Mouse (Mus musculus): ENCODE measurements around the gene Mthfr. TPM values are rescaled to one million over a fixed set of nuclear protein-coding genes. Genes with fewer than 3 reads are reported as not detected.

Gene Mthfr
- polyA plus RNA-seq, 1 experiment = 9.9 TPM

DNA sequence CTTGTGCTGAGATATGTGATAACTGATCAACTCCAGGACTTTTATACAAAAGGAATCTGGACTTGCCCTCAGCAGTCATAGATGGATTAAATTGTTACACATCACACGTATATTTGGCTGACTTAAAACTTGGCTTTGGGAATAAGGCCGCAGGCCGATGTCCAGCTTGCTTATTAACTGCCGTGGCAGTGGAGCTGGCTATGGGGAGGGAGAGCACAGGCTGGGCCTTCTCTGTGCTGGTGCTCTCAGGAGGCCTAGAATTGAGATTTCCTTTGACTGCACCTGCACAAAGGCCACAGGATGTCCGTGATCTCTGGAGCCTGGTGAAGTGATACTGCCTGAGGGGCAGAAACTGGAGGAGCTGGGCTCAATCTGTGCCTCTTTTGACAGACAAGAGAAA is 8.4 kb upstream of the Mthfr start:
- no peak for TF ChIP-seq GATA1 (IDR thresholded peaks at IDR 0.05; ENCODE audit: low read length)

DNA sequence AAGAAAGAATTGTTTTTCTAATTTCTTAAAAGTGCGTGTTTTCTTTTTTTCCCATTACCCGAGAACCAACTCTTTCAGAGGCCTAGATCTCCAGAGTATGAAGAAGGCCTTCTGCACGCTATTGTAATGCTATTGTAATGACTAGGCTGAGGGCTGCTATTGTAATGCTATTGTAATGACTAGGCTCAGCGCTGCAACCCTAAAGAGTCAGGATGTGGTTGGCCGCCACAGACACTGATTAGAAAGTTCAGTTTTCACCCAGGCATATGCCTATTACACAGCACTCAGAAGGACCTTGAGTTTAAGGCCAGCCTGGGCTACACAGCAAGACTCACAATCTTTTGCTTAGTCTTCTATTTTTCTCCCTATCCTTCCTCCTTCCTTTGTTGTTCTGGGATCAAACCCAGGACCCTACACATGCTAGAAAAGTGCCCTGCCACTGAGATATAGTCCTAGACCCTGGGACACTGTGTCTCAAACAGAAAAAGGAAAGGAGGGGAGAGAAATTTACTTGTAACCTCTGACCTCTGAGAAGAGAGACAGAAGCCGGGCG is 4.9 kb upstream of the Mthfr start:
- no peak for TF ChIP-seq GATA1 (IDR thresholded peaks at IDR 0.05; ENCODE audit: low read length)

DNA sequence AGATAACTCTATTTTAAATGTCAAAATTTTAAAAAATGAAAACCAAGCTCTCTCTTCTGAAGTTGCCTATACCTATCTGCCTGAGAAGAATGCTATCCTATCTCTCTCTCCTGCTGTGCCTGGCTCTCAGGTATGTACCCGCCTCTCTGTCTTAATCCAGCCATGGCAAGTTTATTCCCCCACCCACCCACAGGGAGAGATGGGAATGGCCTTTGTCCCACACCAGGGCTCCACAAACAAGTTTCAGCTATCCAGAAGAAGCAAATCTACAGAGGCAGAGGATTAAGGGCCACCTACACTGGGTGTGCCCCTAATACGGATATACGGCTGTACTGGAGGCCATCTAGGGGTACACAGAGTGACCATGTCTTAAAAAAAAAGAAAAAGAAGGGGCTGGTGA is 3.4 kb upstream of the Mthfr start:
- no peak for TF ChIP-seq GATA1 (IDR thresholded peaks at IDR 0.05; ENCODE audit: low read length)

DNA sequence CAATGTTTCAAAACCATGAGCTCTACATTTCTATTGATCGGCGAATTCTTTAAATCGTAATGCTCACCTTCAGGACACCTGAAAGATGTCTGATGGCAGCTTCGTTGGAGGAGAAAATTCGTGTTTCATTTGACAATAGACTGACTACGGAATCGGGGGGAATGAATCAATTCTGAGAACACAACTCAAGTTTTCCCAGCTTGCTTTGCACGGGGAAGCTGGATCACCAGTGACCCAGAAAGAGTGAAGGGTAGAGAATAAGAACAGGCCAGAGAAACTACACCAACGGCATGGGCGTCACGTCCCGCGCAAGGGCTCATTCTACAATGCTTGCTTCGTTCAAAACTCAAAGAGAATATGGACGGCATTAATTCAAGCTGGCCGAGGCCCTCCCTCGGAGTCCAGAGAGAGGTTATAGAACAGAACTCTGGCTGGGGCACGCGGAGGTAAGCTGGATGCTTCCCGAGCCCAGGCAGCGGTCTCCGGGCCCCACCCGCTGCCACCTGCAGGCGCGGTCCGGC is 738 bp upstream of the Mthfr start:
- no peak for TF ChIP-seq GATA1 (IDR thresholded peaks at IDR 0.05; ENCODE audit: low read length)

DNA sequence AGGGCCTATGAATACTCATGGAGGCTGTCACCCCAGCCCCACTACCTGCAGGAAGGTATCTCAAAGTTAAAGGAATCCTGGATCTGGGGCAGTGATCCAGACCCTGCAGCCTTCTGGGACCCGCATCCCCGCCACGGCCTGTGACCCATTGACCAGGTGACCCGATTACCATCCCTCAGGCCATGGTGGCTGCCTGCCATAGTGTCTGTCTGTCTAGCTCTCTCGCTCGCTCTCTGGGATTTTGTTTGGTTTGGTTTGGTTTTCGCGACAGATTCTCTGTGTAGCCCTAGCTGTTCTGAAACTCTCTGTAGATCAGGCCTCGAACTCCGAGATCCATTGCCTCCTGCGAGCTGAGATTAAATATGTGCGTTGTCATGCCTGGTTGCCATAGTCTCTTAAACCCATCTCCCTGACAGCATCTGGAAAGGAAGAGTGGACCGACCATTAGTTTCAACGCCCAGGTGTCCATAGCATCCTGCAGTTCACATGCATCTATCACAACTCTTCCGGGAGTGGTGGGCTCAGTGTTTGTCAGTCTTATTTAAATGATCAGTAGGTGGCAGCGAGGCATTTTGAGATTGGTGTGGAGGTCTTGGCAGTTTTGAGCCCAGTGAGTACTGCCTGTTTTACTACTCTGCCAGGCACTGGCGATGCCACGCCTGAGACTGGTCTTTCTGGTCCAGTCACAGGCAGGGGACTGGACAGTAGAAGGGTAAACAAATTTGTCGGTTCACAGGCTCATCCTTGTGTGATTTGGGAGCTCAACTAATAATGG is 564 bp downstream of the Mthfr start:
- TF ChIP-seq GATA1 (IDR thresholded peaks at IDR 0.05; ENCODE audit: low read length) = no peak

DNA sequence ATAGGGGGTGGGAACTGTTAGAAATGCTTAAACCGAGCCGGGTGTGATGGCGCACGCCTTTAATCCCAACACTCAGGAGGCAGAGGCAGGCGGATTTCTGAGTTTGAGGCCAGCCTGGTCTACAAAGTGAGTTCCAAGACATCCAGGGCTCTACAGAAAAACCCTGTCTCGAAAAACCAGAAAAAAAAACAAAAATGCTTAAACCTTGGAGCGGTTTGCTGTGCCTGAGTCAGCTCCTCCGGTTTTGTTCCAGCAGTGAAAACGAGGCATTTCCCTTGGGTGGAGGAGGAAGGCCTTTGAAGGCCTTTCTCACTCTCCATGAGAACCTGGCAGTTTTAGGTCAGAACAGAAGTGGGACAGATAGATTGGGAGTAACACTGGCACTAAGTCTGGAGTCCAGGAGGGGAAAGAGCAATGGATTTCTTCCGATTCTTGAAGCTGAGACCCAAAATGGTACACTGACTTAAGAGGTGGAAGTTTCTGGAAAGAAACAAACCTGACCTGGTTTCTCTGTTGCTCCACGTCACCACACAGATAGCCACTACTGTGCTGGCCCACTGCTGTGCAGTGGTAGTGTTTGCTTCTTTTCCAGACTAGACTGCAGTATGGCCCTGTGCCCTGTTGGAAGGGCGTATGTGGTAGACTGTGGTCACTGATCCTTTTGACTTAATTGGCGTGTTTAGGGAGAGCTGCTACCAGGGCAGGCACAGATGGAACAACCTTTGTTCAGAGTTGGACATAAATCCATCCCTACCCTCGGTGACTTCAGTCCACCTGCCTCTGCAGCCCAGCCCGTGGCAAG is 1.4 kb downstream of the Mthfr start:
- TF ChIP-seq GATA1 (IDR thresholded peaks at IDR 0.05; ENCODE audit: low read length) = no peak

DNA sequence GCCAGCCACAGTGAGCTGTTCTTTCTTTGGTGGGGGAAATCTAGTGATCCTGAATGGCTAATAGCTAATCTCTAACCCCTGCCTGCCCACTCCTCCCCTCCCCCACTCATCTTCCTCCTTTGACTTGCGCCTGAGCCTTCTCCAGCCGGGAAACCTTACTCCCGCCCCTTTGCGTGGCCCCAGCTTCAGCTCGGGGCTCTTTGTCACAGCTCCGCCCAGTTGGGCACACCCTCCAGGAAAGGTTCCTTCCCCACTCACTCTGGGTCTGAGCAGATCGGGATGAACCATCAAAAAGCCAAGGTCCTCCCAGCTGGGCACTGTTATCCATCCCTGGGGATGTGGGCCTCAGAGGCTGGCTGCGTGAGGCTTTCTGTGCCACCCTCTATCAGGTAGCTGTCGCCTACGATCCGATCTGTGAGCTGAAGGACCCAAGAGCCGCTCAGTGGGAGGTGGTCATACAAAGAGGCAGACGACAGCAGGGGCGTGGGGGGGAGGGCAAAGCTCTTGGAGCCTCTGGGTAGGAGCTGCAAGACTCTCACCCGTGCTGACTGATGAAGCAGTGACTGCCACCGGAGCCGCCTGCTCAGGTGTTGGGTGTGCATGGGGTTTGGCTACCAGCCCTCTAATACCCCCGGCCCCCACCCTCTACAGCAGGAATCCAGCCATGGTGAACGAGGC is 2.2 kb downstream of the Mthfr start:
- no peak for TF ChIP-seq GATA1 (IDR thresholded peaks at IDR 0.05; ENCODE audit: low read length)

DNA sequence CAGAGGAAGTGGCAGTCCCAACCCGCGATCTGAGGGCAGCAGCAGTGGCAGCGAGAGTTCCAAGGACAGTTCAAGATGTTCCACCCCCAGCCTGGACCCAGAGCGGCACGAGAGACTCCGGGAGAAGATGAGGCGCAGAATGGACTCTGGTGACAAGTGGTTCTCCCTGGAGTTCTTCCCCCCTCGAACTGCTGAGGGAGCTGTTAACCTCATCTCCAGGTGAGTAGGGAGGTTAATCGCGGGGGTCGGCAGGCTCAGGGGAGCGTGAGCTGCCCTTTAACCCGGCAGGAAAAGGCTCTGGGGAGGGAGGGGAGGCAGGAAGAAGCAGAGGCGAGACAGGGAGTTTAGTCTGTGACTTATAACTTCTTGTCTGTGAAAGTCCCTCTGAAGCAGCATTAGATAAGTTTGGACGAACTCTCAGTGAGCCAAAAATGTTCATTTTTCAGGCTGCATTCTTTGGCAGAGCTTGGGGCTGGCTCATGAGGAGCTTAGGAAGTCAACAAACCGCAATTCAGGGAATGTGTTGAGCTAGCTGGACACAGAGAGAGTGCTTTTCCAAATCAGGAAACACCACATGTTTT is 2.8 kb downstream of the Mthfr start:
- no peak for TF ChIP-seq GATA1 (IDR thresholded peaks at IDR 0.05; ENCODE audit: low read length)

DNA sequence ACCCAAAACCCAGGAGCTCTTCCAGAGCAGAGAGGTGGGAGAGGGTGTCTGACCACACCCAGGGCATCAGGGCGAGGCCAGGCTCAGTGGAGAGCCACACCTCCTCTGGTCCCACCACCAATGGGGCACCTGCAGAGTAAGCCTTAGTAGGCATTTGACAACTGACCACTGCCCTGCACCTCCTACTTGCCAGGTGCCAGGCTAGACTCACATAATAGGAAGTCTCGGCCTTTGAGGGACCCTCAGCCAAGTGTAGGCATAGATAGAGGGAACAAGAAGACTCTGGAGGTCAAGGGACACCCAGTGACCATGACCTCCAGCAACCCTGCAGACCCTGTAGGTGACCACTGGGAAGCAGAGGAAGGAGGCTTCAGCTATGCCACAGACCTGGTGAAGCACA is 5.2 kb downstream of the Mthfr start:
- TF ChIP-seq GATA1 (IDR thresholded peaks at IDR 0.05; ENCODE audit: low read length) = no peak

DNA sequence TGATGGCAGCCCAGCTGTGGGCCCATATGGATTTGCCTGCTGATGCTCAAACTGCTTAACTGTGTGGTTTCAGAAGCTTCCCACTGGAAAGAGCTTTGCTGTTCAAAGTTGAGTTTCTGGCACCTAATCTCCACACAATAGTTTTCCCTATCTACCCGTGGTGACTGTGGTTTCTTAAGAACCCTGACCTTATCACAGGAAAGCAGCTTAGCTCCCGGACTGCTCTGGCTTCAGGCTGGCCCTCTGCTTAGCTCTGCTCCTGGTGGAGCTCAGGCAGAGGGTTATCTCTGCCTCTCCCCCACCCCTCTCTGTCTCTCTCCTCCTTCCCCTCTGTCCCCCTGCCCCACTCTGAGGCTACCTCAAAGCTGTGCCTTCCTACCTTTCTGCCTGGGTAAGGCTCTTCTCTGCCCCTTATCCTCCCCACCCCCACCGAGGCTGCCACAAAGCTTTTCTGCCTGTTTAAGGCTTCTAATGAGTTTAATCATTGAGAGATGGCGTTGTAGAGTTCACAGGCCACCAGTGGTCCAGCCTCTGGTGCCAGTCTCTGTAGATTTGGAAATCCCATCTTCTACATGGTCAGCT is 7.7 kb downstream of the Mthfr start:
- peak; percentile 95 for TF ChIP-seq GATA1 (IDR thresholded peaks at IDR 0.05; ENCODE audit: low read length)

DNA sequence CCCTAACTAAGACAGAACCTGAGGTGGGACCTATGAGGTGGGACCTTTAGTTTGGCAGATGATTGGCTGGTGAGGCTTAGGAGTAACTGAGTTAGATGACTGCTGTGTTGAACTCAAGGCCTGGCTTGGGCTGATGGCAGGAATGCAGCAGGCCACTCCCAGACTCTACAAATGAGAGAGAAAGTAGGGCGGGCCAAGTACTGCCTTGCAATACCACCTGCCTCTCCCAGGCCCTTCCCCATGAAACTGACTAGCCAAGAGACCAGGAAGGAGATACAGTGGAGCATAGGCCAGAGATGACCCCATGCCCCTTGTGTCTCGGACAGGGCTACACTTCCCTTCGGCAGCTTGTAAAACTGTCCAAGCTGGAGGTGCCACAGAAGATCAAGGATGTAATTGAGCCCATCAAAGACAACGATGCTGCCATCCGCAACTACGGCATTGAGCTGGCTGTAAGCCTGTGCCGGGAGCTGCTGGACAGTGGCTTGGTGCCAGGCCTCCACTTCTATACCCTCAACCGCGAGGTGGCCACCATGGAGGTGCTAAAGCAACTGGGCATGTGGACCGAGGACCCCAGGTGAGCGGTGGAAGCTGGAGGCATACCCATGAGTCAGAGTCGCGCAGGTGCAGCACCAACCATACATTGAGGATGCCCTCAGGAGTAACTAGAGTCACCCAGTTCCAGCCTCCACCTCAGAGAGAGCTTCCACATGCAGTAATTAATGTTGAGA is 12.3 kb downstream of the Mthfr start:
- no peak for TF ChIP-seq GATA1 (IDR thresholded peaks at IDR 0.05; ENCODE audit: low read length)

DNA sequence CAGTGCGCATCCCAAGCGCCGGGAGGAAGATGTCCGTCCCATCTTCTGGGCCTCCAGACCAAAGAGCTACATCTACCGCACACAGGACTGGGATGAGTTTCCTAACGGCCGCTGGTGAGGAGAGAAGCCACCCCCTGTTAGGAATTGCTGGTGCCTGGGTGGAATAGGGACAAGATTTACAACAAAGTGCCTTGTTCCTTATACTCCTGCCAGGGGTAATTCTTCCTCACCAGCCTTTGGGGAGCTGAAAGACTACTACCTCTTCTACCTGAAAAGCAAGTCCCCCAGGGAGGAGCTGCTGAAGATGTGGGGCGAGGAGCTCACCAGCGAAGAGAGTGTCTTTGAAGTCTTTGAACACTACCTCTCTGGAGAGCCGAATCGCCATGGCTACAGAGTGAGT is 13.0 kb downstream of the Mthfr start:
- TF ChIP-seq GATA1 (IDR thresholded peaks at IDR 0.05; ENCODE audit: low read length) = no peak

DNA sequence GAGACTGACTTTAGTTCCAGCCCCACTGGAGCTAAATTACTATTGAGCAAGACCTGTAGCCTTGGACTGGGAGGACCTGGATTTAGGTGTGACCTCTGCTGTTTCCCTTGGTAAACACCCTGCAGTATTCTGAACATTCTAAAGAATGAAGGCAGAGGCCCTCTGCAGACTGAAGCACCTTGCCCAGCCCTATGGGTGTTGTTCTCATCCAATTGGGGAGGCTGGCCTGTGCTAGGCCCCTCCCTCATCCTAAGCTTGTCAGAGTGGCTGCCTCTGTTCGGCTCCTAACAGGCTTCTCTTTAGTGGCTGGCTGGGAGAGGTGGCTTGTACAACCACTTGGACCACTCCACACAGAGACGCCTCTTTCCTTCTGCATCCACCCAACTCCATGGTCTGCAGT is 14.1 kb downstream of the Mthfr start:
- no peak for TF ChIP-seq GATA1 (IDR thresholded peaks at IDR 0.05; ENCODE audit: low read length)

DNA sequence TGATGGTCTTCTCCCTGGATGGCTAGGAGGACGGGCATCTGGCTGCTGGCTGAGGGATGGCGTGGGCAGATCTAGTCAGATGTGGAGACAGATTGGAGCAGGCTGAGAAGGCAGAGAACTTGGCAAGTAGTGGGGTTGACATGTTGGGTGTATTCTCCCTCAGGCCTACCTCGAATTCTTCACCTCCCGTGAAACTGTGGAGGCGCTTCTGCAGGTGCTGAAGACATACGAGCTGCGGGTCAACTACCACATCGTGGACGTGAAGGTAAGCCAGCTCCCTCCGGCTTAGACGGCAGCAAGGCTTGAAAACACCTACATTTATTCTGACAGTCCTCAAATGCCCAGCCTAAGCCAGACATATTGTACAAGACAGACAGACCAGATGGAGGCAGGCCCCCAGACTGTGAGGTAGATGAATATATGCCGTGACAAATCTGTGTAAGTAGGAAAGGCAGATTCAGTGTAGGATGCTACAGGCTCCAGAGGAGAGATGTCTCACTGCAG is 14.6 kb downstream of the Mthfr start:
- TF ChIP-seq GATA1 (IDR thresholded peaks at IDR 0.05; ENCODE audit: low read length) = no peak
